Mouse (Mus musculus): Measurements from ENCODE around the gene Akirin1.

- no peak for TF ChIP-seq CTCF (IDR thresholded peaks at IDR 0.05; ENCODE audit: insufficient read depth, low read length)
- no peak for TF ChIP-seq POLR2A (IDR thresholded peaks at IDR 0.05; ENCODE audit: borderline replicate concordance, extremely low read depth, low read depth, low read length)
Observed at GRCm38 (mm10) chr4:123748726-123749415, 1.3 kb downstream of the Akirin1 start.

Data from lung, adult 2 months (tissue).